Mouse (Mus musculus) limb, embryonic 11.5 days (tissue): ENCODE results near the gene Sox12. TPM values are rescaled to one million over a fixed set of nuclear protein-coding genes. Genes with fewer than 3 reads are reported as not detected.
"Not testable (repeated sequence)": the region's sequence is repeated elsewhere in the genome, so short reads cannot be mapped to it uniquely, and the experiment has no call there.

ENCODE experiments used
- ATAC-seq: fragments of 200-750 bp; cut with Nextera tagmentation; 2 replicates; pipeline ENCODE4 v1.8.0; 2017; ENCODE audit warnings: low read depth; ENCODE audit not compliant: insufficient number of reproducible peaks, low FRiP score, low TSS enrichment
- DNase-seq: peaks from one replicate; pipeline ENCODE4 v3.0.0-alpha.2; 2015; ENCODE audit warnings: low spot score
- H3K27ac ChIP-seq: fragments of 300-500 bp; sonication (generic); replicated peaks from 2 replicates; pipeline ENCODE4 v1.5.1; 2014; ENCODE audit warnings: low read depth, mild to moderate bottlenecking, low read length
- H3K27me3 ChIP-seq: fragments of 300-500 bp; sonication (generic); 2 replicates; pipeline ENCODE4 v1.6.1; 2014; ENCODE audit warnings: mild to moderate bottlenecking, low read length, mixed read lengths; ENCODE audit not compliant: control insufficient read depth, insufficient read depth
- H3K36me3 ChIP-seq: fragments of 300-500 bp; sonication (generic); 2 replicates; pipeline ENCODE4 v1.6.1; 2014; ENCODE audit warnings: mild to moderate bottlenecking, low read length, moderate library complexity, mixed read lengths; ENCODE audit not compliant: control insufficient read depth, insufficient read depth
- H3K4me1 ChIP-seq: fragments of 300-500 bp; sonication (generic); 2 replicates; pipeline ENCODE4 v1.6.1; 2014; ENCODE audit warnings: low read length, mixed read lengths; ENCODE audit not compliant: control insufficient read depth, insufficient read depth
- H3K4me2 ChIP-seq: fragments of 300-500 bp; sonication (generic); 2 replicates; pipeline ENCODE4 v1.6.1; 2014; ENCODE audit warnings: low read depth, mild to moderate bottlenecking, moderate library complexity; ENCODE audit not compliant: severe bottlenecking
- H3K4me3 ChIP-seq: fragments of 300-500 bp; sonication (generic); 2 replicates; pipeline ENCODE4 v1.5.1; 2014; ENCODE audit warnings: low read depth, low read length
- H3K9ac ChIP-seq: fragments of 300-500 bp; sonication (generic); 2 replicates; pipeline ENCODE4 v1.6.1; 2014; ENCODE audit warnings: mild to moderate bottlenecking, low read length
- H3K9me3 ChIP-seq: fragments of 300-500 bp; sonication (generic); 2 replicates; pipeline ENCODE4 v1.6.1; 2016; ENCODE audit warnings: low read length; ENCODE audit not compliant: control insufficient read depth
- WGBS: fragments of 180-500 bp; shearing (Covaris S2); extraction: QIAGEN DNeasy Blood & Tissue Kit; methylation state at CpG from one replicate; pipeline ENCODE4 v1.1.7; 2014; 5-methylcytosine and 5-hydroxymethylcytosine counted together
- polyA plus RNA-seq: library from polyadenylated mRNA; unstranded; fragments of >200 nt; fragmentation: Nextera tagmentation; extraction: Ambion mirVana; gene quantifications from 2 replicates; pipeline ENCODE4 v1.2.1, GENCODE M21; 2014

The Sox12 gene
- polyA plus RNA-seq, 1 experiment from 2014 or later = 21.1 TPM

- Histone ChIP-seq H3K36me3 (no peaks in the 10 kb centered on the region), H3K9me3 (no peaks in the 10 kb centered on the region), H3K4me1 (no peaks in the 10 kb centered on the region), H3K4me2 (no peak overlapping the region), H3K4me3 (no peak overlapping the region), H3K27ac (no peak overlapping the region), H3K9ac (no peak overlapping the region), H3K27me3 (no peaks in the 10 kb centered on the region)
- WGBS = 70% methylated on average over 5 of the region's 5 CpGs
- no peak for DNase-seq
- no peak for ATAC-seq
Measured at GRCm38 (mm10) chr2:152359616-152360015, 38.2 kb downstream of the Sox12 start.

- not testable (repeated sequence) for H3K36me3 ChIP-seq, ATAC-seq, DNase-seq, H3K4me3 ChIP-seq, H3K9me3 ChIP-seq, H3K27me3 ChIP-seq, H3K9ac ChIP-seq, H3K4me2 ChIP-seq, H3K27ac ChIP-seq, H3K4me1 ChIP-seq
- 72% methylated on average over 5 of the region's 5 CpGs for WGBS
Measured at GRCm38 (mm10) chr2:152358977-152359376, 38.9 kb downstream of the Sox12 start.

DNA sequence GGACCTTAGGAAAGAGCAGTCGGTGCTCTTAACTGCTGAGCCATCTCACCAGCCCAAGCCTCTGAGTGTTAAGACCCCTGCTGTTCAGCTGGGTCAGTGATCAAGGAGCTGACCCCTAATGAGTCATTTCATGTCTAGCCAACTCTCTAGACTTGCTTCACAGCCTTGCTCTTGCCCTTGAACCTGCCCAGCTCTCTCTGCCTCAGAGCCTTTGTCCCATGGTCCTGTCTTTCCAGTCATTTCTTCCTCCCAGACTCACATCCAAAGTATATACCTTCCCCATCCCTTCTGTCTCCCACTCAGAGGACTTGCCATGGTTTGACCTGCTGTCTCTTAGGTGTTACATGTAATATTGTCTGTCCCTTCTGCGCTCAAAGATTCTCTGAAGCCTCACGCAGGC, 40.6 kb downstream of the Sox12 start:
- WGBS = 88% methylated on average over 3 of the region's 3 CpGs
- H3K4me3 ChIP-seq = no peak overlapping the region
- no peak for ATAC-seq
- no peak overlapping the region for H3K27ac ChIP-seq
- no peaks in the 10 kb centered on the region for H3K9me3 ChIP-seq
- DNase-seq = no peak
- no peak overlapping the region for H3K9ac ChIP-seq
- H3K4me2 ChIP-seq = no peak overlapping the region
- H3K4me1 ChIP-seq = no peaks in the 10 kb centered on the region
- no peaks in the 10 kb centered on the region for H3K27me3 ChIP-seq
- H3K36me3 ChIP-seq = no peaks in the 10 kb centered on the region

DNA sequence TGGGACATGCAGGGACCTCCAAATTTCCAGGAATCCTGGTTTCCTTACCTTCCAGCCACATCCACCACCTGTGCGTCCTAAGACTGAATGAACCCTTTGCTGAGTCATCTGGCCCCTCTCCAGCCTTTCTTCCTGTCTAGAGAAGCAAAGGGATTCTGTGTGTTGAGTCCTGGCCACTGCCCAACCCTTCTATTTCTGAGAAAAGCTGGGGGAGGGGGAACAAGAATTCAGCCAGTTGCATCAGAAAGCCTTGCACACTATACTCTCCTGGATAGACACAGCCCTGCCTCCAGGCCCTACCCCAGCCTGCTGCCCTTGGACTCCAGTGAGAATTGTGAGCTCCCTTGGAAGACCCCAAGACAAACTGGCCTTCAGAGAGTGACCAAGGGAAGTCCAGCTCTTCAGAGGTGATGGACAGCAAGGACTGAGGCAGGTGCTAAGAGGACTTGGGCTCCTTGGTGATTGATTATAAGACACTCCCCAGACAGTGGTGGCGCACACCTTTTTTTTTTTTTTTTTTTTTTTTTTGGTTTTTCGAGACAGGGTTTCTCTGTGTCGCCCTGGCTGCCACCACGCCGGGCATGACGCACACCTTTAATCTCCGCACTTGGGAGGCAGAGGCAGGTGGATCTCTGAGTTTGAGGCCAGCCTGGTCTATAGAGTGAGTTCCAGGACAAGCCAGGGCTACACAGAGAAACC, 47.9 kb downstream of the Sox12 start:
- Histone ChIP-seq H3K36me3 (no peaks in the 10 kb centered on the region), H3K4me2 (no peak overlapping the region), H3K27me3 (no peaks in the 10 kb centered on the region), H3K27ac (no peak overlapping the region), H3K4me3 (no peak overlapping the region), H3K9ac (no peak overlapping the region), H3K4me1 (no peaks in the 10 kb centered on the region), H3K9me3 (no peaks in the 10 kb centered on the region)
- ATAC-seq (no peak), DNase-seq (no peak)
- 89% methylated on average over 8 of the region's 8 CpGs for WGBS

GRCm38 (mm10) chr2:152349205-152349604, 48.7 kb downstream of the Sox12 start:
- H3K36me3 ChIP-seq = no peaks in the 10 kb centered on the region
- WGBS = 79% methylated on average over 6 of the region's 6 CpGs
- no peak overlapping the region for H3K4me2 ChIP-seq
- H3K9ac ChIP-seq = no peak overlapping the region
- H3K4me1 ChIP-seq = peaks cover 3% of the 10 kb centered on the region; the same call in 1 of the 2 replicates
- H3K27me3 ChIP-seq = 0 out of 2 replicates have a peak, but pooled peaks cover 3% of the 10 kb centered on the region
- H3K4me3 ChIP-seq = no peak overlapping the region
- DNase-seq (no peak), ATAC-seq (no peak)
- no peaks in the 10 kb centered on the region for H3K9me3 ChIP-seq
- H3K27ac ChIP-seq = no peak overlapping the region

GRCm38 (mm10) chr2:152347722-152348121, 50.1 kb downstream of the Sox12 start:
- H3K27ac ChIP-seq = no peak overlapping the region
- 0 out of 2 replicates have a peak, but pooled peaks cover 3% of the 10 kb centered on the region for H3K27me3 ChIP-seq
- DNase-seq (no peak), ATAC-seq (no peak)
- 76% methylated on average over 2 of the region's 2 CpGs for WGBS
- no peaks in the 10 kb centered on the region for H3K9me3 ChIP-seq
- no peaks in the 10 kb centered on the region for H3K36me3 ChIP-seq
- H3K4me2 ChIP-seq = no peak overlapping the region
- H3K4me1 ChIP-seq = peaks cover 3% of the 10 kb centered on the region; the same call in 1 of the 2 replicates
- H3K4me3 ChIP-seq = no peak overlapping the region
- H3K9ac ChIP-seq = no peak overlapping the region

- no peak for ATAC-seq
- Histone ChIP-seq H3K27me3 (0 out of 2 replicates have a peak, but pooled peaks cover 3% of the 10 kb centered on the region), H3K4me3 (no peak overlapping the region), H3K4me1 (peaks cover 3% of the 10 kb centered on the region; the same call in 1 of the 2 replicates), H3K9me3 (no peaks in the 10 kb centered on the region), H3K4me2 (no peak overlapping the region), H3K9ac (no peak overlapping the region), H3K27ac (no peak overlapping the region), H3K36me3 (no peaks in the 10 kb centered on the region)
- no peak for DNase-seq
- 41% methylated on average over 9 of the region's 9 CpGs for WGBS
Measured at GRCm38 (mm10) chr2:152346776-152347465, 50.9 kb downstream of the Sox12 start.

- H3K9ac ChIP-seq = no peak overlapping the region; the same call in 1 of the 2 replicates
- H3K4me1 ChIP-seq = peaks cover 3% of the 10 kb centered on the region; the same call in 1 of the 2 replicates
- no peak overlapping the region for H3K4me3 ChIP-seq
- H3K27me3 ChIP-seq = 0 out of 2 replicates have a peak, but pooled peaks cover 3% of the 10 kb centered on the region
- DNase-seq = no peak
- H3K4me2 ChIP-seq = no peak overlapping the region
- WGBS = 57% methylated on average over 6 of the region's 6 CpGs
- ATAC-seq = no peak
- H3K27ac ChIP-seq = no peak overlapping the region
- no peaks in the 10 kb centered on the region for H3K9me3 ChIP-seq
- H3K36me3 ChIP-seq = no peaks in the 10 kb centered on the region
Measured at GRCm38 (mm10) chr2:152345393-152345792, 52.5 kb downstream of the Sox12 start.
